Mouse (Mus musculus): Measurements from ENCODE around the gene Rps27l.
"Not testable (repeated sequence)": the region's sequence is repeated elsewhere in the genome, so short reads cannot be mapped to it uniquely, and the experiment has no call there.

Gene Rps27l

GRCm38 (mm10) chr9:66945647-66946641, at the start of gene Rps27l:
Gene Rps27l (plus strand): TSS chr9:66946086.
- DNase-seq (ENCODE audit: low spot score), result peak; percentile 98

- no peak for DNase-seq (ENCODE audit: low spot score)
Observed at GRCm38 (mm10) chr9:66896951-66897350, 48.9 kb upstream of the Rps27l start.

DNA sequence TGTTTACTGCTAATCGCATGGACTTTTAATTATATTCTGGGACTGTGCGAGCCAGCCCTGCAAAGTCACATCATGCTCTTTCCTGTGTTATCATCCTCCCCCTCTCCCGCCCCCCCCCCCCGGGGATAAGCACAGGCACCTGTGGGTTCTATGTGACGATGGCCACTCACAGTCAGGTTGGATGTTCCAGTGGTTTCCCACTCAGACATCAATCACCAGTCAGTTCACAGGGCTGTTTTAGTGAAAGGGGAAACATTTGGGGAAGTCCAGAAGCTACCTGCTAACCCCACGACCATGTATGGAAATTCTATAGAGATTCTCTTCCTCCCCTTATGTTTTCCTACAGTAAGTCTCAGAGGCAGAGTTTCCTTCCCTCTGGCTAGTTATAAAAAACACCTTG, 48.0 kb upstream of the Rps27l start:
- DNase-seq (ENCODE audit: low spot score), result no peak

- DNase-seq (ENCODE audit: low spot score), result no peak
Observed at GRCm38 (mm10) chr9:66899072-66899471, 46.8 kb upstream of the Rps27l start.

DNA sequence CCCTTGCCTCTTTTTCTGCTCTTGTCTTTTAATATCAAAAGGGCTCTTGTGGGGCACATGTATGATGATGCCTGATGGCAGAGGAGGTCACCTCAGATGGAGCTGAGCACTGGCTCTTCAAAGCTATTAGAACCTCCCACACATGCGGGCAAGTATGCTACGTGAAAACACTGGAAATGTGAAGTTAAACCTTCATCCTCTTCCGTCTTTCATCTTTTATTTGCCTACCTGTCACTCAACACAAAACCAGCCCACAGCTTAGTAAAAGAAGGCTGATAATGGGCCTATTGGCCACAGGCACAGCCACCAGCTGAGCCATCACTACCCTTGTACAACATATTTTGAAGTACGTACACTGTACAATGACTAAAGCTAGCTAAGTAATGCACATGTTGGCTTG, 46.4 kb upstream of the Rps27l start:
- no peak for DNase-seq (ENCODE audit: low spot score)

- DNase-seq (ENCODE audit: low spot score), result peak; percentile 35
Observed at GRCm38 (mm10) chr9:66905990-66906389, 39.9 kb upstream of the Rps27l start.

GRCm38 (mm10) chr9:66907126-66907525, 38.8 kb upstream of the Rps27l start:
- DNase-seq (ENCODE audit: low spot score), result no peak

DNA sequence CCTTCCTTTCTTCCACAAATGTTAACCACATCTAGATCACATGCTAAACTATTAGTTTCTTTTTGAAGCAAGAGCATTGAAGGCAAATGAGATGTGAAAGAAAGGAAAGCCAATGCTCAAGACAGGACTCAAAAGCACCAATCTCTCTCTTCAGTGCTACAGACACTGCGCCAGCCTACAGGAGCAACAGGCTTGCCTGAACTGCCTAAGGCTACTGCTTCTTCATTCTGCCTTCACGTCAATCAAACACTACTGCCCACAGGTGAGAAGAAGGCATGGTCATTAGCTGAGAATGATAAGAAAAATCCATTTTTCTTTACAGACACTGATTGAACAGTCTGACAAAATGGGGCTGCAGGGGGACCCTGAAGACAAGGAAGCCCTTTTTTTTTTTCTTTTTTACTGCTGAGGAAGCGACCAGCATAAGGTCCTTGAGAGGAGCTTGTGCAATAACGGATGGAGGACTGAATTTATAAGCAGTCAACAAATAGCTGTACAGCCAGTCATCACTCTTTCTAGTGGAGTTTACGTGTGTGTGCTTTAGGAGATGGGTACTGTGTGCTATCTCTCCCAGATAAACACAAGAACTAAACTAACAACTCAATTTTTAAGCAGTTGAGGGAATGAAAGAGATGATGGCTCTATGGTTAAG, 38.0 kb upstream of the Rps27l start:
- DNase-seq (ENCODE audit: low spot score), result no peak

- no peak for DNase-seq (ENCODE audit: low spot score)
Observed at GRCm38 (mm10) chr9:66909922-66910321, 36.0 kb upstream of the Rps27l start.

DNA sequence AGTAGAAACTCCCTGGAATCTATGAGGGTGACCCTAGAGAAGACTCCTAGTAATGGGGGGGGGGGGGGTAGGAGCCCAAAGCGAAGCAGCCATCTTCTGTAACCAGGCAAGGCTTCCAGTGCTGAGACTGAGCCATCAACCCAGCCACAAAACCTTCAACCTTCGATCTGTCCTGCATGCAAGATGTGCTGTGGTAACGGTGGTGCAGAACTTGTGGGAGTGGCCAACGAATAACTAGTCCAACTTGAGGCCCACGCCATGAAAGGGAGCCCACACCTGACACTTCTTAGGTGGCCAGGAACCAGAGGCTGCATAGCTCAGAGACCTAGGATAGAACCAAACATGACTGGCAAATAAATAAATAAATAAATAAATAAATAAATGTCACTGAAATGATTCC, 35.2 kb upstream of the Rps27l start:
- no peak for DNase-seq (ENCODE audit: low spot score)

DNA sequence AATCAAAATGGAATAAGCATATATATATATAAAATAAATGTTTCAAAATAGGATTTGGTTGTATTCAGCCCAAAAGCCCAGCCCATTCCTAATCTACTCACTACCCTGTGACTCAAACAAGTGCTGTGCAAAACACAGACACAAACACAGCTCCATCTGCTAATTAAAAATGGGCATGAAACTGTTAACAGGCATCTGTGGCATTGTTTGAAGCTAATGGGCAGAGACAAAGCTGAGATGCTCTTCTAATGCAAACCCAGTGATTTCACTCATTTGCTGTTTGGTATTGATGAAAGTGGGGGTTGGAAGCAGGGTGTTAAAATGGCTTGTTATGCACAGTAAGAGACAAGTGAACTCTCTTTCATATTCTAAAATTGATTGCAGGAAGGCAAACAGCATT, 33.6 kb upstream of the Rps27l start:
- DNase-seq (ENCODE audit: low spot score), result no peak

DNA sequence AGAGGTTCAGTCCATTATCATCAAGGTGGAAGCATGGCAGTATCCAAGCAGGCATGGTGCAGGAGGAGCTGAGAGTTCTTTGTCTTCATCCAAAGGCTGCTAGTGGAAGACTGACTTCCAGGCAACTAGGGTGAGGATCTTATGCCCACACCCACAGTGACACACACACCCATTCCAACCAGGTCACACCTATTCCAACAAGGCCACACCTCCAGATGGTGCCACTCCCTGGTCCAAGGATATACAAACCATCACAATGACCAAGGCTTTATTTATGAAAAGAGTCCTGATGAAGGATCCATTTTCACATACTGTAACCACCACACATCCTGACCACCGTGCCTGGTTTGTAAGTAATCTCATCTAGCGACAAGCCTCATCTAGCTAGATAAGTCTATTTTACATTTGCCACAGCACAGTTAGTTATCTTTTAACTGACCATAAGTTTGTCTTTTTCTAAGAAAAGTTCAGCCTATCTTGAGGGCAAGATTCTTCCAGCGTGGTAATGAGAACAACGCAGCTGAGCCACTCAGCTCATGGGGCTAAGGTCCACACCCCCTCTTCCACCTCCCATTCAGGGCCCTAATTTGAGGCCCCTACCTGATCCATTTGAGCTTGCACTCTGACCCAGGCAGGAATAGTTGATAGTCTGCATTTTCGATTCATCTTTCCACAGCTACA, 32.5 kb upstream of the Rps27l start:
- DNase-seq (ENCODE audit: low spot score), result not testable (repeated sequence)

- no peak for DNase-seq (ENCODE audit: low spot score)
Observed at GRCm38 (mm10) chr9:66914540-66914939, 31.3 kb upstream of the Rps27l start.

DNA sequence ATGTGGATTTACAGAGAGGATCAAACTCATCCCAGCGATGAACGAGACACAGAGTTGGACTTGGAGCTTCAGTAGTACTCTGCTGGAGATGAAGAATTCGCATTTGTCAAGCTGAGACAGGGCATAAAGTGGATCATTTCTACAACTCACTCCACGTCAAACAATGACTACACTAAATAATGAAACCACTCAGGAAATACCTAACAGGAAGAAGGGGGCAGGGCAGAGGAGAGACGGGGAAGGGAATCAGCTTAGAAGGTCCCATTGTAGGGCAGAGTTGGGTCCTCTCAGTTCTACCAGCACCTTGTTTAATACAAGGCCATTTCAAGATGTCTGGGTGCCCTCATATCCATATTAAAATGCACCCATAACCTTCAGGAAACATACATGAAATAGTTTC, 30.5 kb upstream of the Rps27l start:
- DNase-seq (ENCODE audit: low spot score), result no peak

DNA sequence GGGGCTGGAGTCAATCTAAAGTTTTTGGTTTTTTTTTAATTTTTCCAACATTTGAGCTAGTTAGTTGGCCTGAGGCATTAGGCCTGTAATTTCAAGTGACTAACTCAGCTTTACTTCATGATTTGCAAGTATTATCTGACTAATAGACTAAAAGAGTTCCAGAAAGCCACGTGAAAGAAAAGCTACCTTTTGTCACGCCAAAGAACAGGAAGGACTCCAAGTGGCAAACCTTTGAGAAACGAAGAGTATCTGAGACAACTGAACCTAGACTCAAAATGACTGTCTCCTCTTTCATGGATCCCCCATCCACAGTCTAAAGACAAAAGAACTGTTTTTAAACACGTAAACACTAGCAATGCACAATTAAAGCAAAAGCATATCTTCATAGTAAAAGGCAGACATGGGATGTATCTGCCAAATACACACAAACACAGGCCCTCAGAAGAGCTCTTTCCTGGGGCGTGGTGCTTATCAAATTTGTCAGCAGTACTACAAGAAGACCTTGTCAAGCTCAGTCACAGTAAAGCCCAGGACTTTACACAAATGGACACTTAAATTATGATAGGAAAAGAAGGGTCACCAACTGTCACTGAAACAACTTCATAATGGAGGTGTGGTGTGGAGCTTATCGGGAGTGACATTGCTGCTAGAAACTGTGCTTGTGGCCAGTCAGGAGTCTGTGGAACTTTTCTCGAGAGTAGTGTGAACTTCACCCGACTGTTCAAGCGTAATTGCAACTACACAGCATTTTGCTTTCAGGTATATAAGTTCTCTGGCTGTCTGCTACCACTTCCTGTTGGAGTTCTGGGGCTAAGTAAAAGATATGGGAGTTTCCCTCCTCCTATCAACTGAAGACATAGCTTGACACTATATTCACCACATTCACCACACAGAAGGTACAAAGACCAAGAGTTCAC, 29.8 kb upstream of the Rps27l start:
- DNase-seq (ENCODE audit: low spot score), result no peak

- no peak for DNase-seq (ENCODE audit: low spot score)
Observed at GRCm38 (mm10) chr9:66917216-66917891, 28.5 kb upstream of the Rps27l start.

- DNase-seq (ENCODE audit: low spot score), result no peak
Observed at GRCm38 (mm10) chr9:66917892-66918255, 28.0 kb upstream of the Rps27l start.

DNA sequence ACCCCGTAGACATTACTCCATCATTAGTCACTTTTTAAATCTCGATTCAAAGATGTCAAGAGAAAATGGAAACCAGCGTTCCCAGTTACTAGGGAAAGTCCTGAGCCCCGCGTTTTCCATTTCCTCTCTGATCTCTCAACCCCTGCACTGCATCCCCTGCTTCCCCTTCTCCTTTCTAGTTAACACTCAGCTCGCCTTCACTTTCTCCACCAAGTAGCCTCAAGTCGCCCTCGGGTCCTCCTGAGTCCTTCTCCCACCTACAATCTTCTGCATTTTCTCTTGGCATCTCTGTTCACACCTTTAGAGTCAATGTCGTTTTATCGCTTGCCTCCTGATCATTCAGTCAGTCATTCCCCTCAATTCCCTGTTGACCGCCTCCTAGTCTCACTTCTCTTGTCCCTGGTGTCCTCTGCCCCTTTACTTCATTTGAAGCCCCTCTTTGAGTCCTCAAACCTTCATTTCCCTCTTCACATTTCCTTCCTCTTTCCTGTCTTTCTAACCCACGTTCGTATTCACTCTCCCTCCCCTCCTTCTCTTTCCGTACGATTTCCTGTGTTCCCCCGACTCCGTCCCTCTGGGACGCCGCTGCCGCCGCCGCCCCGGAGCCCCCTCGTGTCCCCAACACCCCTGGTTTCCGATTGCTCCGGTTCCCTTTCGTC, 27.1 kb upstream of the Rps27l start:
- DNase-seq (ENCODE audit: low spot score), result no peak

GRCm38 (mm10) chr9:66919382-66919971, 26.4 kb upstream of the Rps27l start, which contains the start of gene Rab8b:
Gene Rab8b (minus strand): TSS chr9:66919687.
- DNase-seq (ENCODE audit: low spot score), result peak; percentile 98

DNA sequence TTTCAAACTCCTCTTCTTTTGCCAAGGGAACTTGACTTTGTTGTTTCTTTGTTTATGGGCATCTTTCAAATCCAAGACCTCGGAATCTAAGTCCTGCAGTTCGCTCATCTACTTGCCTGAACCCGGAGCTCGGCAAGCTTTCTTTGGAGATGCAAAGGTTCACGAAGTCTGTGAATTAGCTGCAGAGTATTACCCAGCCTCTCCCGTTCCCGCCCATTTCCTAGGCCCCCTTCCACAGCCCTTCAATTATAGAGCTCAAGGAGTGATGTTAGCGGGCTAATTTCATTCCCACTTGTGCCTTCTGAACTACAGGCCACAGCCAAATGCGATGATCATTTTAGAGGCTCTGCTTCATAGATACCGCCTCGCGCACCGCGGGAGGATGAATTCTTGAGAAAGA, 25.9 kb upstream of the Rps27l start:
- no peak for DNase-seq (ENCODE audit: low spot score)
